In the genomic region with DNA sequence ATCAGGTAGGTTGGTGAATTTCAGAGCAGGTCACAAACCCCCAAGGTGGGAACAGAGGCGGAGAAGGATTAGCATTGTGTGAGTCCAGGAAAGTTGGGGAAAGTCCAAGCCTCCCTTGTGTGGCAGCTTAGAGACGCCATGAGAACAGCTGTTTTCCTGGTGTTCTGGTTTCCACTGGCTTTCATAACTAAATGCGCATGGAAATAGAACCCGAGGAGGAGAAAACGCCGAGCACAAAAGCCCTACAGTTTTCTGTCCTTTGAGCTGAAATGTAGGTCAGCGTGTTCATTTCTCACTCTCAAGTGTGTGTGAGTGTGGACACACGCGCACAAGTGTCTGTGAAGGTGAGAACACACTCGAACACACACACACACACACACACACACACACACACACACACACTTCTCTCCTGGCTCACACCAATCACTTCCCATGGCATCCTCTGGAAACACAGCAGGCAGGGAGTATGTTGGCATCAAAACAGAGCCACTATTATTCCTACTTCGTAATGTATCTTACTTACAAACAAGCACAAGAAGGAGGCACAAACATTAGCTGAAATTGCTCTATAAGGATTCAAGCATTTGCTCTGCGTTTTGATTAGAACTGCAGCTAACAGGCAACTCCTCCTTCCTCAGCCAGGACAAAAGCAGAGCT, we compare ENCODE assay signal across 9 mouse cellular contexts. TPM values are rescaled to one million over a fixed set of nuclear protein-coding genes. Genes with fewer than 3 reads are reported as not detected.
A peak's percentile ranks its signal among the peaks of the same experiment; 100 is the strongest.
DNase-seq lines count a peak whose midpoint lies in the region; ATAC-seq lines count a peak whose summit lies in the region.
"Had no signal": no experiment of that assay in that cellular context is flagged by ENCODE, and none has a peak within 500 bp of the region (broad histone marks: within the 10 kb centered on the region; RNA-seq: fewer than 3 reads in every experiment).

No protein-coding gene starts in this region.

- 76% methylated on average over 12 of the region's 12 CpGs for WGBS in forebrain, embryonic 10.5 days
- WGBS in forebrain, embryonic 11.5 days = 63% methylated on average over 12 of the region's 12 CpGs
- WGBS in hindbrain, embryonic 15.5 days = 37% methylated on average over 12 of the region's 12 CpGs
- 56% methylated on average over 12 of the region's 12 CpGs for WGBS in limb, embryonic 12.5 days

- no peaks in the 10 kb centered on the region for H3K27me3 ChIP-seq in forebrain, embryonic 10.5 days (ENCODE audit: poor library complexity, severe bottlenecking)
- H3K27me3 ChIP-seq in forebrain, embryonic 11.5 days (ENCODE audit: control insufficient read depth, insufficient read depth, low read length) = no peaks in the 10 kb centered on the region
- no peaks in the 10 kb centered on the region for H3K27me3 ChIP-seq in hindbrain, embryonic 15.5 days
- no peaks in the 10 kb centered on the region for H3K27me3 ChIP-seq in limb, embryonic 12.5 days

- H3K4me3 ChIP-seq in forebrain, embryonic 10.5 days = no peak overlapping the region
- H3K4me3 ChIP-seq in forebrain, embryonic 11.5 days (ENCODE audit: low read depth, low read length) = no peak overlapping the region
- H3K4me3 ChIP-seq in hindbrain, embryonic 15.5 days = no peak overlapping the region
- no peak overlapping the region for H3K4me3 ChIP-seq in limb, embryonic 12.5 days (replicated peaks)
- H3K4me3 ChIP-seq: megakaryocyte, embryonic 14.5 days had no signal

- no peak for DNase-seq in forebrain, embryonic 10.5 days (ENCODE audit: extremely low spot score, low spot score)
- DNase-seq in forebrain, embryonic 11.5 days (ENCODE audit: low spot score) = no peak
- DNase-seq in Muller cell, postnatal 12 days (ENCODE audit: inconsistent ontology term) = peak; percentile 45
- no peak for DNase-seq in urinary bladder, postnatal 4 days (ENCODE audit: low spot score in 2 of 2)
- DNase-seq in adrenal gland, postnatal 36 days = no peak
- DNase-seq in embryo, embryonic 10.5 days (ENCODE audit: low spot score) = no peak

- H3K36me3 ChIP-seq in forebrain, embryonic 10.5 days (replicated peaks) = no peaks in the 10 kb centered on the region
- no peaks in the 10 kb centered on the region for H3K36me3 ChIP-seq in forebrain, embryonic 11.5 days (ENCODE audit: control insufficient read depth, insufficient read depth, low read length)
- no peaks in the 10 kb centered on the region for H3K36me3 ChIP-seq in hindbrain, embryonic 15.5 days
- H3K36me3 ChIP-seq in limb, embryonic 12.5 days = no peaks in the 10 kb centered on the region

- H3K9me3 ChIP-seq in forebrain, embryonic 10.5 days = no peaks in the 10 kb centered on the region; the same call in 1 of the 2 replicates
- H3K9me3 ChIP-seq in forebrain, embryonic 11.5 days (ENCODE audit: control insufficient read depth, low read length) = no peaks in the 10 kb centered on the region
- H3K9me3 ChIP-seq in hindbrain, embryonic 15.5 days = no peaks in the 10 kb centered on the region
- H3K9me3 ChIP-seq in limb, embryonic 12.5 days = no peaks in the 10 kb centered on the region
- H3K9me3 ChIP-seq: megakaryocyte, embryonic 14.5 days had no signal

- H3K9ac ChIP-seq in forebrain, embryonic 11.5 days (ENCODE audit: low read length) = no peak overlapping the region
- no peak overlapping the region for H3K9ac ChIP-seq in hindbrain, embryonic 15.5 days
- H3K9ac ChIP-seq in limb, embryonic 12.5 days (replicated peaks) = no peak overlapping the region

- H3K4me1 ChIP-seq in forebrain, embryonic 10.5 days = peaks cover 22% of the 10 kb centered on the region
- H3K4me1 ChIP-seq in forebrain, embryonic 11.5 days (replicated peaks; ENCODE audit: control insufficient read depth, insufficient read depth, low read length) = 0 out of 2 replicates have a peak, but pooled peaks cover 4% of the 10 kb centered on the region
- peaks cover 22% of the 10 kb centered on the region for H3K4me1 ChIP-seq in hindbrain, embryonic 15.5 days (replicated peaks)
- H3K4me1 ChIP-seq in limb, embryonic 12.5 days (replicated peaks) = peaks cover 26% of the 10 kb centered on the region

- ATAC-seq in forebrain, embryonic 11.5 days (replicated peaks; ENCODE audit: low FRiP score) = no peak
- peak; percentile 53; the same call in 1 of the 2 replicates for ATAC-seq in hindbrain, embryonic 15.5 days (ENCODE audit: low FRiP score, low read depth)
- ATAC-seq in limb, embryonic 12.5 days (ENCODE audit: insufficient number of reproducible peaks, insufficient read depth, low FRiP score, low TSS enrichment, low read depth) = no peak

- no peak overlapping the region for H3K4me2 ChIP-seq in forebrain, embryonic 11.5 days (ENCODE audit: low read depth, low read length, severe bottlenecking)
- H3K4me2 ChIP-seq in hindbrain, embryonic 15.5 days = peak overlapping the region; percentile 4; the same call in 1 of the 2 replicates
- H3K4me2 ChIP-seq in limb, embryonic 12.5 days = peak overlapping the region; percentile 2; the same call in 1 of the 2 replicates

- H3K27ac ChIP-seq in forebrain, embryonic 10.5 days = 0 out of 2 replicates have a peak overlapping the region, but pooled peaks have one; percentile 11
- H3K27ac ChIP-seq in forebrain, embryonic 11.5 days (ENCODE audit: low read depth, low read length) = no peak overlapping the region
- peak overlapping the region; percentile 66 for H3K27ac ChIP-seq in hindbrain, embryonic 15.5 days (replicated peaks)
- peak overlapping the region; percentile 85 for H3K27ac ChIP-seq in limb, embryonic 12.5 days

RNA-seq across cellular contexts. Expression of a gene that starts 42.6 kb away (rescaled TPM):
- polyA plus RNA-seq in forebrain, embryonic 10.5 days (2016; fragmentation: Nextera tagmentation; extraction: Ambion mirVana) = 0.55 and 0.64 TPM in 2 replicates
- 0.83 and 1.0 TPM in 2 replicates for polyA plus RNA-seq in forebrain, embryonic 11.5 days (2014; fragmentation: Nextera tagmentation; extraction: Ambion mirVana)
- polyA plus RNA-seq in hindbrain, embryonic 15.5 days (2015; fragmentation: Nextera tagmentation; extraction: Ambion mirVana) = 1.0 and 1.2 TPM in 2 replicates
- 0.65 and 1.5 TPM in 2 replicates for polyA plus RNA-seq in limb, embryonic 12.5 days (2016; fragmentation: Nextera tagmentation; extraction: Ambion mirVana)
- 10 to 100 TPM; 18.4 to 26.2 TPM for total RNA-seq in adrenal gland, postnatal 36 days (2021)
